Mouse (Mus musculus) brain, adult 2 months (tissue): ENCODE measurements around the gene Olfr644.

Source experiments
- DNase-seq: peaks from one replicate; pipeline ENCODE4 v3.0.0; 2011; ENCODE audit warnings: low read depth, low spot score

Olfr644 gene

GRCm38 (mm10) chr7:104071769-104072168 is at the start of gene Olfr644:
Gene Olfr644, minus strand, starts transcription at chr7:104071869.
- no peak for DNase-seq

DNA sequence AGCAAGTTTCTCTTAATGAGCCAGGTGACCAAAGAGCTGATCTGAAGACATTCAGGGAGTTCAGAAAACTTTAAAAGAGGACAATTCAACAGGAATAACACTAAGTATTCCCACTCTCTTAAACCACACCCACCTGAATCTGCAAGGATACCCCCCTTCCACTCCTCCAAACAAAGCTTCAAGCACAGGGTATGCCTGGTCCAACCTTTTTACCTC is 33.0 kb upstream of the Olfr644 start, which contains the start of gene Olfr646:
Olfr646 (plus strand) TSS at position 117 of the 216 bp plus-strand sequence.
- DNase-seq, result no peak

DNA sequence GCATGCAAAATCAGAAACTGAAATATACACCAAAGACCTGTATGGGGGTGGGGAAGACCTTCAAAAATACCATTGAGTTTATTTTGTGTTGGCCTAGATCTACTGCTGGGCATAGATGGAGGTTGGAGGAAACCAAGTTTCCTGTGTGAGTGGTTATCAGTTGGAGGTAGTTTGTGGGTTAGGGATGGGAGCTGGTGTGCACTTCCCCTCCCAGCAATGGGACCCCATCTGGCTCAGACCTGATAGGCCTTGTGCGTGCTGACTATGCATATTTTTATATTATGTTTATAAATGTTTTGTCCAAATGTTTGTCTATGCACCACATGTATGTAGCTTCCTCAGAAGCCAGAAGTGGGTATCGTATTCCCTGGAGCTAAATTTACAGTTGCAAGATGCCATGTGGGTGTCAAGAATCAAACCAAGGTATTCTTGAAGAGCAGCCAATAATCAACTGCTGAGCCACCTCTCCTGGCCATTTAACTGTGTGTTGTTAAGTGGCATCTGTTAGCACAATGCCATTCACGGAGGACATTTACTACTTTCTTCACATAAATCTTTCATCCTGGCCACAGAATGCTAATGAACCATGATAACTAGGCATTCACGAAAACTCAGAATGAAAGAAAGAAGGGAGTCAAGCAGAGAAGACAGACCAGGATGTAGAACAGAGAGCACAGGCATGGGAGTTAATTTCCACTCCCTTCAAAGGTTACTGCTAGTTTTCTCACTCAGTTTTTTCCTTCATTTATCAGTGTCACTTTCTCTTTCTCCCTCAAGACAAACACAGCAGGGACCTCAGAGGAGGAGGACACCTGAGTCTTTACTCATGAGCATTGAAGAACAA is 32.5 kb upstream of the Olfr644 start:
- DNase-seq, result no peak

DNA sequence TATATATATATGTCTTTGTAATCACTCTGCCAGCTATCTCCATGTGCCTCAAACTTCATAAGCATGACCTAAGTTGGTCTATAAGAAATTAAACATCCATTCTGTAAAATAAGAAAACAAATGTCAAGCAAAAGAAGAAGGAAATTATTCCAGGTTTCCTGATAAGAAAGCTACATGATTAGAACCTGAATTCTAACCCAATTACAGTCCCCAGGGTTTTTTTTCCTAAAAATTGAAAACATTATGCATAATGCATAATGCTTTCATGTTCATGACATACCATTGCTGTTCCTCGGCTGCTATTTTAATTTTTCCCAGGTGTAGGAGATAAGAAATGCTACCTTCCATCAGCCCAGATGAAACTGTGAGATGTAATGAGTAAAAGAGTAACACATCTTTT is 13.7 kb upstream of the Olfr644 start, which contains the start of gene Olfr645:
Olfr645 (minus strand) TSS at position 101 of the 400 bp plus-strand sequence.
- DNase-seq, result no peak

DNA sequence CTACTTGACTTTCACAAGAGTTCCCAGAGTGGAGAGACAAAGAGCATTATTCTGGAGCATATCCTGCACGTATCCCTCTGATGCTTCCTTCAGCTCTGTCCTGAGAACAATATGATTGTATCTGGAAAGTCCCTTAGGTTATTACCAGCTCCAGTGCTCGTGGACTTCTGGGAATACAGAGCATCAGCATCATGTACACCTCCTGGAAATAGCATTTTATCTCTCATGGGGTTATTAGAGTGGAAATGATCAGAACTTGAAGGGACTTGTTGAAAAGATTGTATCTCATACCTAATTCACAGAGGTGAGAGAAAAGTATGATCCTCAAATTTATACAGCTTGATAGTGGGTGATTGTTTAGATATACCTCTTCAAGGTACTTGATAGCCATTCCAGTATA is 10.3 kb downstream of the Olfr644 start, which contains the start of gene 4930516K23Rik:
4930516K23Rik (minus strand) TSS at position 101 of the 400 bp plus-strand sequence.
- no peak for DNase-seq

DNA sequence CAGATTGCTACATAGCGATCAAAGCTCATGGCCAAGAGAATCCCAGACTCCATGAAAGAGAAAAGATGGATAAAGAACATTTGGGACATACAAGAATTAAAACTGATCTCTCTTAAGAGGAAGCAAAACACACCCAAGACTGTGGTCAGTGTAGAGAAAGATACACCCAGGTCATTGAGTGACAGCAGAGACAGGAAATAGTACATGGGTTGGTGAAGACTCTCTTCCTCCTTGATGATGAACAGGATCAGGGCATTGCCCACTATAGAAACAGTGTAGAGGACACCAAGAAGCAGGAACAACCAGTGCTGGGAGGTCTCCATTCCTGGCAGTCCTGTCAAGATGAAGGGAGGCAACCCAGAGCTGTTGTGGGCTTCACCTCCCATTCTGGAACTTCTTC is 12.5 kb downstream of the Olfr644 start:
- no peak for DNase-seq

- DNase-seq, result no peak
Observed at GRCm38 (mm10) chr7:104052566-104052965, 19.1 kb downstream of the Olfr644 start, which contains the start of gene Olfr642. Gene Olfr642, minus strand, starts transcription at chr7:104052666.

DNA sequence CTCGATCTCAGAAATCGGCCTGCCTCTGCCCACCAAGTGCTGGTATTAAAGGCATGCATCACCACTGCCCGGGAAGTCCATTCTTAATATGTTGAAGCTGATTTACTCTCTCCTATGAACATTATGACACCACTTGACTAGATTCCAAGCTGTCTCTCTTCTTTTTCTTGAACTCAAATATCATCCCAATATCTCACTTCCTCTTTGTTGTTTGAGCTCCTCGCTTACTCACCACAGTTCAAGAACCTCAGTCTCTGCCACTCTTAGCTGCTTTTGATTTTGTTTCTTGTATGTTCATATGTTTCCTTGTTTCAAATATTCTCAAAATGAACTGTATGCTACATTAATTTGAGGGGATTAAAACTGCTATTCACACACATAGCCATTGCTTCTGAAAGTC is 20.9 kb downstream of the Olfr644 start:
- no peak for DNase-seq

DNA sequence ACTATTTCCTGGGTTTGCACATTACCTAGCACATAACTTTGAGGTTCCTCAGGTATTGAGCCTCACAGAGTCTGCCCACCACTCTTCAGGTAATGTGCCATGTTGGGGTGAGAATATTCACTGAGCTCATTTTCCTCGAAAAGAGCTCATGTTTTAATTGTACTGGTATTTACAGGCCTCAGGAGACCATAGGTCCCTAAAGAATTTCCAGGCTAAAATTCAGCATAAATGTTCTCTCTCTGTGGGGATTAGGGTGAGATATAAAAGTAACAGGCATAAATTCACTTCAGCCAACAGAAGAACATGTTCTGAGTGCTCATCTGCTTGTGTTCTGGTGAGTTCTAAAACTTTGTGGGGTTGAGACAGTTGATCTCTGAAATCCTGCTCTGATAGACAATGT is 36.5 kb downstream of the Olfr644 start, which contains the start of gene Olfr641:
Olfr641 (plus strand) TSS at position 301 of the 400 bp plus-strand sequence.
- DNase-seq, result no peak

DNA sequence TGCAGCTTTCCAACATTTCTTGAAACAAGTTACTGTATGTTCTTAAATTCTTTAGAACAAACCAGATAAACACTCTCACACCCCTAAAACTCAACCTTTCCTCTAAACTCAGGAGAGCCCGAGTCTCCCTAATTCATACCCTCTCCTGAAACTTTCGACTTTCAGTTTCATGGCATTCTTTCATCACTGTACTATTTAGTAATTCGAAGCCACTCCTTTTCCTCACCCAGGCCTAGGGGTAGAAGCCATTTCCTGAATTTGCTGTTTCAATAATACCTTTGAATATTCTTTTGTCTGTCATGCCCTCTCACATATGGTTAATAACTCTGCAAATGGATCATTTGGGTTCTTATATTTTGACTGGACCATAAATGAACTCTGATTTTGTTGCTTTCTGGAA is 44.7 kb downstream of the Olfr644 start:
- DNase-seq, result no peak

DNA sequence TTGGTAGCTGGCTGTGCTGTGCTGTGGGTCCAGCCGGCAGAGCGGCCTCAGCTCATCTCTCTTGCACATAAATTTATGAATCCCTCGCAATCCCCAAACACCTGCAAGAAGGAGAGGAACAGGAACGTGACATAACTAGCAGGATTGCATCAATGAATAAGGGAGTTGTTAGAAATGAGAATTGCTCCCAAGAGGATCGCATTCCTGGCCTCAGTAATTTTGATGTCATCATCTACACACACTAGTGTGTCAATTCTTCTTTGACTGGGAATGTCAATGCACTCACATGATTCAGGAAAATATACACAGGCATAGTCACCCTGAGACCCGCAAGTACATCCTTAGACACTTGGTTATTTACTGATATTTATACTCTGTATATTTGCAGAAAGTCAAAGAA is 46.2 kb downstream of the Olfr644 start, which contains the start of gene Olfr640:
Olfr640 (minus strand) TSS at position 101 of the 400 bp plus-strand sequence.
- DNase-seq, result no peak

GRCm38 (mm10) chr7:104021651-104022050 is 50.0 kb downstream of the Olfr644 start:
- DNase-seq, result no peak

DNA sequence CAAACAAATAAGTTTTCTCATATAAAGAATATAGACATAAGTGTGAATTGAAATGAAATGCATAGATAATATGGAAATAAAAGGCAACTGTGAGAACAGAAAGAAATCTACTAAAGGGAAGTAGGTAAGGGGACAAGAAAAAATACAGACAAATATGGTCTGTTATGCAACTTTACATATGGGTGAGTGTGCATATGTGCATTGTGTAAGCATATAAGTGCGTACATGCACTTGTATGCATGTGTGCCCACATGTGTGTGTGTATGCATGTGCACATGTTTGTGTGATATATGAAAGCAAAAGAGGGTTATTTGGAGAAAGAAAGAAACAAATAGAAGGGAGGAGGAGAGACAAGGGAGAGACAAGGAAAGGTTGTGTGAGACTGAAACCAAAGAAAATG is 52.7 kb downstream of the Olfr644 start:
- no peak for DNase-seq

DNA sequence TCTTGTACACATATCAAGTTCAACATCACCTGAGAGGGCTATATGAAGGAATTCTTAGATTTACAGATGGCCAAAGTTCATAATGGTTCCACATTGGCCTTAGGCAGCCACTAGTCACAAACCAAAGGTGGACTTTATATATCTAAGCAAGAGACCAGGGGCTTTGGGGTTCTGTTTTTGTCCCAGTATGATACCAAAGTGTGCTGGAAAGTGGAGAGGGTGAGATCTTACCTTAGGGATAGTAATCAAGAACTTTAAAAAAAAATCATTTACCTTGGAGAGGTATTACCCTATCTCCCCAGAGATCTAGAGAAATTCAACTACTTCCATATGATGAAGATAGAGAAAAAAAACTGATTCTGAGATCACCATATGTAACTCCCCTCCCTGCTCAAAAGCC is 54.5 kb downstream of the Olfr644 start, which contains the start of gene Olfr639:
Olfr639 (minus strand) TSS at position 101 of the 400 bp plus-strand sequence.
- DNase-seq, result no peak
